Mouse (Mus musculus) stomach, postnatal 0 days (tissue): Measurements from ENCODE around the gene Zbtb16. TPM values are rescaled to one million over a fixed set of nuclear protein-coding genes. Genes with fewer than 3 reads are reported as not detected.

Experiments
- ATAC-seq: fragments of 200-750 bp; cut with Nextera tagmentation; 2 replicates; pipeline ENCODE4 v1.8.0; 2017; ENCODE audit not compliant: low FRiP score, low TSS enrichment
- DNase-seq: peaks from one replicate; pipeline ENCODE4 v3.0.0-alpha.2; 2016; ENCODE audit warnings: low spot score
- H3K27ac ChIP-seq: fragments of 300-500 bp; sonication (generic); replicated peaks from 2 replicates; pipeline ENCODE4 v1.5.1; 2014; ENCODE audit warnings: mild to moderate bottlenecking, control low read depth
- H3K27me3 ChIP-seq: fragments of 300-500 bp; sonication (generic); 2 replicates; pipeline ENCODE4 v1.6.1; 2014; ENCODE audit warnings: low read length; ENCODE audit not compliant: control insufficient read depth, insufficient read depth
- H3K36me3 ChIP-seq: fragments of 300-500 bp; sonication (generic); 2 replicates; pipeline ENCODE4 v1.6.1; 2014; ENCODE audit warnings: low read length, mixed read lengths; ENCODE audit not compliant: control insufficient read depth, insufficient read depth
- H3K4me1 ChIP-seq: fragments of 300-500 bp; sonication (generic); replicated peaks from 2 replicates; pipeline ENCODE4 v1.6.1; 2014; ENCODE audit warnings: antibody characterized with exemption; ENCODE audit not compliant: control insufficient read depth, insufficient read depth
- H3K4me2 ChIP-seq: fragments of 300-500 bp; sonication (generic); replicated peaks from 2 replicates; pipeline ENCODE4 v1.6.1; 2014; ENCODE audit warnings: low read depth, mild to moderate bottlenecking, control low read depth, moderate library complexity
- H3K4me3 ChIP-seq: fragments of 300-500 bp; sonication (generic); 2 replicates; pipeline ENCODE4 v1.5.1; 2014; ENCODE audit warnings: low read depth, low read length, control low read depth
- H3K9ac ChIP-seq: fragments of 300-500 bp; sonication (generic); 2 replicates; pipeline ENCODE4 v1.6.1; 2014; ENCODE audit warnings: mild to moderate bottlenecking, low read length, control low read depth, mixed read lengths
- H3K9me3 ChIP-seq: fragments of 300-500 bp; sonication (generic); 2 replicates; pipeline ENCODE4 v1.6.1; 2016; ENCODE audit warnings: low read length; ENCODE audit not compliant: control insufficient read depth
- CTCF ChIP-seq: IDR thresholded peaks from 2 replicates; pipeline ENCODE4 v1.5.1; 2016; ENCODE audit warnings: antibody characterized with exemption, low read depth, mild to moderate bottlenecking, moderate library complexity
- EP300 ChIP-seq: optimal IDR thresholded peaks from 2 replicates; pipeline ENCODE3; 2016; ENCODE audit warnings: antibody characterized with exemption
- WGBS: fragments of 180-500 bp; shearing (Covaris S2); extraction: QIAGEN DNeasy Blood & Tissue Kit; methylation state at CpG from one replicate; pipeline ENCODE4 v1.1.7; 2014; 5-methylcytosine and 5-hydroxymethylcytosine counted together
- polyA plus RNA-seq: library from polyadenylated mRNA; unstranded; fragments of >200 nt; fragmentation: Nextera tagmentation; extraction: Ambion mirVana; gene quantifications from 2 replicates; pipeline ENCODE4 v1.2.1, GENCODE M21; 2015

Zbtb16 gene
- polyA plus RNA-seq, 1 experiment from 2014 or later, result 1.7 TPM

- Histone ChIP-seq H3K4me3 (no peak overlapping the region), H3K27me3 (no peaks in the 10 kb centered on the region), H3K27ac (peak overlapping the region; percentile 91), H3K4me1 (peaks cover 7% of the 10 kb centered on the region), H3K9ac (peak overlapping the region; percentile 54), H3K36me3 (0 out of 2 replicates have a peak, but pooled peaks cover 2% of the 10 kb centered on the region), H3K4me2 (no peak overlapping the region; the same call in 1 of the 2 replicates), H3K9me3 (no peaks in the 10 kb centered on the region)
- TF ChIP-seq EP300 (peak; percentile 99), CTCF (no peak)
- peak; percentile 76 for DNase-seq
- WGBS, result 7% methylated on average over 10 of the region's 10 CpGs
- peak; percentile 95 for ATAC-seq
Observed at GRCm38 (mm10) chr9:48723511-48724304, 112.3 kb downstream of the Zbtb16 start.

DNA sequence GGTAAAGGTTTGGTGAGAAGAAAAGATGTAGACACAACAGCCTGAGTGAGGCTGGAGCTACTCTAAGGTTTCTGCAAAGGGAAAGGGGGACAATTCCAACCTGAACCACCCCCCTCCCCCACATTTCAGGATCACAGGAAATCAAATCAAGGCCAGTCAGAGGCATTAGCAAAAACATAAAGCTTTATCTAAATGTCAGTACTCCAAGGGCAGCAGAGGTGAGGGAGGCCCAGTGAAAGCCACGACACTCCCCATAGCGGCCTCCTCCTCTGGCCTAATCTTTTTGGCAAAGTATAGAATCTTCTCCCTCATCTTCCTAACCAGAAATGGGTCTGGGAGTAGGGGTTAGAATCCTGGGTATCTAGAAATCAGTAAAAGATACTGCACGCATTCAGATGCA, 113.0 kb downstream of the Zbtb16 start:
- no peaks in the 10 kb centered on the region for H3K27me3 ChIP-seq
- 0 out of 2 replicates have a peak, but pooled peaks cover 2% of the 10 kb centered on the region for H3K36me3 ChIP-seq
- H3K4me2 ChIP-seq, result 0 out of 2 replicates have a peak overlapping the region, but pooled peaks have one; percentile 5
- peaks cover 7% of the 10 kb centered on the region for H3K4me1 ChIP-seq
- H3K9me3 ChIP-seq, result no peaks in the 10 kb centered on the region
- H3K4me3 ChIP-seq, result no peak overlapping the region
- DNase-seq, result no peak
- peak overlapping the region; percentile 78 for H3K27ac ChIP-seq
- no peak for ATAC-seq
- 24% methylated on average over 3 of the region's 3 CpGs for WGBS
- 0 out of 2 replicates have a peak overlapping the region, but pooled peaks have one; percentile 31 for H3K9ac ChIP-seq
- no peak for TF ChIP-seq EP300
- TF ChIP-seq CTCF, result no peak

DNA sequence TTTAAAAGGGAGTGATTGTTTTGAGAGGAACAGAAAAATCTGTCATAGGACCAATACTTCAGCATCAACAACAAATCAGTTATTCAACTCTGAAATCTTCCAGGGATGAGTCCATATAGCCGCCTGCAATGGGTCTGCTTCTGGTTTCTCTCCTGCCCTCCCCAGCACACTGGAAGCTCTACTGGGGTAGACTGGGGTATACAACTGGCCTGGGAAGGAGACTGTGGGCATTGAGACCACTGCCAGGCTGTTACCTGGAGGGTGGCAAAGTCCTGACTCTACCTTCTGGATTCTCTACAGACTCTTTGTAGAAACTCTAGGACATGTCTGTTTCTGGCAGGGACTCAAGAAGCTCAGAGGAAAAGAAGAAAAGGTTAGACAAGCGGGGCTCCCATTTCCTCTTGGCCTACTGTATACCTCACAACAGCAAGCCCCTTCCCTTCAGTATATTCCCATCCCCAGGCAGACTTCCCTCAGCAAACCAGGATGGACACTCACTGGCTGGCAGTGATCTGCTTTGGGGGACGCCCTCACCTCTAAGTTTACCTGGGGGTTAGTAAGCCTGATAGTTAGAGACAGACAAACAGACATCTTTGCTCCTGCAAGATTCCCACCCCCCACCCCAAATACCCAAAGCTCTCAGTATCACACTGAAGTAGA, 113.6 kb downstream of the Zbtb16 start:
- 81% methylated on average over 3 of the region's 3 CpGs for WGBS
- ATAC-seq (no peak), DNase-seq (no peak)
- Histone ChIP-seq H3K27me3 (no peaks in the 10 kb centered on the region), H3K4me1 (peaks cover 7% of the 10 kb centered on the region), H3K27ac (peak overlapping the region; percentile 78; the same call in 1 of the 2 replicates), H3K9ac (no peak overlapping the region), H3K36me3 (no peaks in the 10 kb centered on the region), H3K4me3 (no peak overlapping the region), H3K4me2 (no peak overlapping the region), H3K9me3 (no peaks in the 10 kb centered on the region)
- TF ChIP-seq CTCF (no peak), EP300 (no peak)

- Histone ChIP-seq H3K4me3 (no peak overlapping the region), H3K36me3 (peaks cover under 1% of the 10 kb centered on the region; the same call in 1 of the 2 replicates), H3K4me1 (peaks cover 7% of the 10 kb centered on the region), H3K9ac (no peak overlapping the region), H3K27ac (no peak overlapping the region), H3K9me3 (no peaks in the 10 kb centered on the region), H3K27me3 (no peaks in the 10 kb centered on the region), H3K4me2 (no peak overlapping the region)
- TF ChIP-seq EP300 (no peak), CTCF (no peak)
- 86% methylated on average over 6 of the region's 6 CpGs for WGBS
- DNase-seq (no peak), ATAC-seq (no peak)
Observed at GRCm38 (mm10) chr9:48721655-48722054, 114.4 kb downstream of the Zbtb16 start.

DNA sequence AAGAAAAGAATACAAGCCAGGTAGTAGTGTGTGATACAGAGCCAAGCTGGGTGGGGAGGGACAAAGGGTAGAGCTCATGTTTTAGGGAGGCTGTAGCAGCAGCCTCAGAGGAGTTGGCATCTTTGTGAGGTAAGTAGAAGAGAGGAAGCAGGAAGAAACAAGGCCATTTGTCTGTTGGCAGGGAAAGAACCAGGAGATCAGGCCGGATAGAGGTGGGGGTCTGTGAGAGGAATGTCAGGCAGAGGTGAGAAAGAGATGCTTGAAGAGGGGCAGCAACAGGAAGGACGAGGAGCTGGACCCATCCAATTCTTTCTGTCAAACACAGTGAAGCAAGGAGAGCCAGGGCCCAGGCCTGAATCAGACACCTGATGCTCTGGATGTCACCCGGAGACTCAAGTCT, 114.8 kb downstream of the Zbtb16 start:
- no peak overlapping the region for H3K4me3 ChIP-seq
- H3K27me3 ChIP-seq, result no peaks in the 10 kb centered on the region
- no peak overlapping the region for H3K4me2 ChIP-seq
- no peak overlapping the region for H3K9ac ChIP-seq
- H3K36me3 ChIP-seq, result peaks cover 3% of the 10 kb centered on the region; the same call in 1 of the 2 replicates
- DNase-seq (no peak), ATAC-seq (no peak)
- H3K4me1 ChIP-seq, result peaks cover 7% of the 10 kb centered on the region
- no peaks in the 10 kb centered on the region for H3K9me3 ChIP-seq
- TF ChIP-seq EP300, result no peak
- TF ChIP-seq CTCF, result no peak
- no peak overlapping the region for H3K27ac ChIP-seq
- WGBS, result 84% methylated on average over 3 of the region's 3 CpGs
